Mouse (Mus musculus) ES-Bruce4 (cell line): ENCODE data around the gene Obsl1.

Experiments
- CTCF ChIP-seq: IDR thresholded peaks from one replicate; pipeline ENCODE4 v1.8.1; 2011; ENCODE audit warnings: low read depth, low read length
- EP300 ChIP-seq: IDR thresholded peaks from 2 replicates; pipeline ENCODE4 v1.6.1; 2011; ENCODE audit warnings: low read depth, low read length; ENCODE audit not compliant: insufficient read depth

GRCm38 (mm10) chr1:75504256-75505045 lies 1.8 kb downstream of the Obsl1 start:
- no peak for TF ChIP-seq EP300
- TF ChIP-seq CTCF: no peak
